Mouse (Mus musculus) stomach, embryonic 15.5 days (tissue): ENCODE measurements around the gene Cdc42ep2. TPM values are rescaled to one million over a fixed set of nuclear protein-coding genes. Genes with fewer than 3 reads are reported as not detected.

Experiments
- ATAC-seq: fragments of 200-750 bp; cut with Nextera tagmentation; 2 replicates; pipeline ENCODE4 v1.8.0; 2017; ENCODE audit warnings: low read depth, moderate number of reproducible peaks, moderate TSS enrichment; ENCODE audit not compliant: insufficient read depth, low FRiP score
- H3K27ac ChIP-seq: fragments of 300-500 bp; sonication (generic); 2 replicates; pipeline ENCODE4 v1.5.1; 2015; ENCODE audit warnings: mild to moderate bottlenecking, inconsistent platforms
- H3K27me3 ChIP-seq: fragments of 300-500 bp; sonication (generic); replicated peaks from 2 replicates; pipeline ENCODE4 v1.6.1; 2015; ENCODE audit warnings: inconsistent platforms
- H3K36me3 ChIP-seq: fragments of 300-500 bp; sonication (generic); 2 replicates; pipeline ENCODE4 v1.6.1; 2015; ENCODE audit warnings: inconsistent platforms
- H3K4me1 ChIP-seq: fragments of 300-500 bp; sonication (generic); 2 replicates; pipeline ENCODE4 v1.6.1; 2015; ENCODE audit warnings: inconsistent platforms
- H3K4me2 ChIP-seq: fragments of 300-500 bp; sonication (generic); 2 replicates; pipeline ENCODE4 v1.6.1; 2015; ENCODE audit warnings: mild to moderate bottlenecking, inconsistent platforms
- H3K4me3 ChIP-seq: fragments of 300-500 bp; sonication (generic); replicated peaks from 2 replicates; pipeline ENCODE4 v1.5.1; 2015; ENCODE audit warnings: inconsistent platforms
- H3K9ac ChIP-seq: fragments of 300-500 bp; sonication (generic); 2 replicates; pipeline ENCODE4 v1.6.1; 2015; ENCODE audit warnings: inconsistent platforms
- H3K9me3 ChIP-seq: fragments of 300-500 bp; sonication (generic); 2 replicates; pipeline ENCODE4 v1.6.1; 2016; ENCODE audit warnings: inconsistent platforms
- WGBS: fragments of 180-500 bp; shearing (Covaris S2); methylation state at CpG from one replicate; pipeline ENCODE4 v1.1.7; 2015; 5-methylcytosine and 5-hydroxymethylcytosine counted together
- polyA plus RNA-seq: library from polyadenylated mRNA; unstranded; fragments of >200 nt; fragmentation: Nextera tagmentation; extraction: Ambion mirVana; gene quantifications from 2 replicates; pipeline ENCODE4 v1.2.1, GENCODE M21; 2015

Cdc42ep2 gene
- polyA plus RNA-seq, 1 experiment from 2014 or later, result 11.0 TPM

- Histone ChIP-seq H3K4me2 (no peak overlapping the region), H3K27me3 (no peaks in the 10 kb centered on the region), H3K4me1 (peaks cover 38% of the 10 kb centered on the region), H3K27ac (no peak overlapping the region), H3K9me3 (no peaks in the 10 kb centered on the region), H3K4me3 (no peak overlapping the region), H3K9ac (no peak overlapping the region), H3K36me3 (no peaks in the 10 kb centered on the region)
- ATAC-seq, result no peak
- WGBS, result 67% methylated on average over 11 of the region's 11 CpGs
Observed at GRCm38 (mm10) chr19:5927026-5927425, 2.4 kb upstream of the Cdc42ep2 start.

GRCm38 (mm10) chr19:5925311-5925855, 767 bp upstream of the Cdc42ep2 start:
- H3K27ac ChIP-seq, result peak overlapping the region; percentile 80
- 0 out of 2 replicates have a peak overlapping the region, but pooled peaks have one; percentile 37 for H3K9ac ChIP-seq
- WGBS, result 29% methylated on average over 11 of the region's 11 CpGs
- peaks cover 42% of the 10 kb centered on the region for H3K4me1 ChIP-seq
- no peaks in the 10 kb centered on the region for H3K9me3 ChIP-seq
- no peaks in the 10 kb centered on the region for H3K36me3 ChIP-seq
- H3K4me2 ChIP-seq, result peak overlapping the region; percentile 86
- no peaks in the 10 kb centered on the region for H3K27me3 ChIP-seq
- no peak for ATAC-seq
- H3K4me3 ChIP-seq, result peak overlapping the region; percentile 58

GRCm38 (mm10) chr19:5923990-5924712, 465 bp downstream of the Cdc42ep2 start:
- WGBS, result under 1% methylated on average over 38 of the region's 38 CpGs
- Histone ChIP-seq H3K4me1 (peaks cover 31% of the 10 kb centered on the region), H3K9ac (peak overlapping the region; percentile 42; the same call in 1 of the 2 replicates)

GRCm38 (mm10) chr19:5922963-5923362, 1.7 kb downstream of the Cdc42ep2 start:
- 0 out of 2 replicates have a peak, but pooled peaks cover 4% of the 10 kb centered on the region for H3K36me3 ChIP-seq
- H3K27me3 ChIP-seq, result no peaks in the 10 kb centered on the region
- no peak for ATAC-seq
- H3K4me2 ChIP-seq, result peak overlapping the region; percentile 43
- peak overlapping the region; percentile 12 for H3K4me3 ChIP-seq
- peaks cover 26% of the 10 kb centered on the region for H3K4me1 ChIP-seq
- no peaks in the 10 kb centered on the region for H3K9me3 ChIP-seq
- 93% methylated on average over 3 of the region's 3 CpGs for WGBS
- no peak overlapping the region for H3K9ac ChIP-seq
- peak overlapping the region; percentile 40; the same call in 1 of the 2 replicates for H3K27ac ChIP-seq

More at GRCm38 (mm10) chr19:5923990-5924712, 465 bp downstream of the Cdc42ep2 start:
- peak overlapping the region; percentile 86 for H3K4me2 ChIP-seq
- peak overlapping the region; percentile 89 for H3K27ac ChIP-seq
- H3K4me3 ChIP-seq, result peak overlapping the region; percentile 58
- no peaks in the 10 kb centered on the region for H3K27me3 ChIP-seq
- H3K9me3 ChIP-seq, result no peaks in the 10 kb centered on the region
- peak; percentile 65 for ATAC-seq
- H3K36me3 ChIP-seq, result no peaks in the 10 kb centered on the region

- H3K4me1 ChIP-seq, result peaks cover 26% of the 10 kb centered on the region
- ATAC-seq, result peak; percentile 32; the same call in 1 of the 2 replicates
- no peaks in the 10 kb centered on the region for H3K27me3 ChIP-seq
- peak overlapping the region; percentile 40 for H3K27ac ChIP-seq
- H3K4me3 ChIP-seq, result peak overlapping the region; percentile 12
- 63% methylated on average over 15 of the region's 15 CpGs for WGBS
- H3K4me2 ChIP-seq, result peak overlapping the region; percentile 43
- no peak overlapping the region for H3K9ac ChIP-seq
- no peaks in the 10 kb centered on the region for H3K9me3 ChIP-seq
- 0 out of 2 replicates have a peak, but pooled peaks cover 10% of the 10 kb centered on the region for H3K36me3 ChIP-seq
Observed at GRCm38 (mm10) chr19:5922119-5922942, 2.3 kb downstream of the Cdc42ep2 start.

GRCm38 (mm10) chr19:5921715-5922114, 2.9 kb downstream of the Cdc42ep2 start:
- H3K4me2 ChIP-seq, result peak overlapping the region; percentile 43
- no peaks in the 10 kb centered on the region for H3K9me3 ChIP-seq
- H3K4me3 ChIP-seq, result no peak overlapping the region; the same call in 1 of the 2 replicates
- peaks cover 26% of the 10 kb centered on the region for H3K4me1 ChIP-seq
- H3K27ac ChIP-seq, result no peak overlapping the region
- no peak overlapping the region for H3K9ac ChIP-seq
- H3K27me3 ChIP-seq, result no peaks in the 10 kb centered on the region
- H3K36me3 ChIP-seq, result 0 out of 2 replicates have a peak, but pooled peaks cover 11% of the 10 kb centered on the region
- no peak for ATAC-seq
- 15% methylated on average over 9 of the region's 9 CpGs for WGBS

- Histone ChIP-seq H3K9me3 (no peaks in the 10 kb centered on the region), H3K36me3 (0 out of 2 replicates have a peak, but pooled peaks cover 9% of the 10 kb centered on the region), H3K4me3 (peak within 1 kb of the TSS; percentile 89), H3K27ac (peak within 1 kb of the TSS; percentile 84), H3K9ac (peak within 1 kb of the TSS; percentile 91), H3K4me1 (peaks cover 21% of the 10 kb centered on the region), H3K27me3 (no peaks in the 10 kb centered on the region), H3K4me2 (peak within 1 kb of the TSS; percentile 77)
- peak; percentile 25 for ATAC-seq
- WGBS, result 16% methylated on average over 13 of the region's 13 CpGs
Observed at GRCm38 (mm10) chr19:5913007-5913719, 11.5 kb downstream of the Cdc42ep2 start, which contains the start of gene Dpf2. Gene Dpf2, minus strand, starts transcription at chr19:5913010.

GRCm38 (mm10) chr19:5912103-5913006, 12.3 kb downstream of the Cdc42ep2 start:
- no peaks in the 10 kb centered on the region for H3K27me3 ChIP-seq
- H3K9ac ChIP-seq, result peak overlapping the region; percentile 91
- H3K4me3 ChIP-seq, result peak overlapping the region; percentile 89
- peak; percentile 98 for ATAC-seq
- no peaks in the 10 kb centered on the region for H3K9me3 ChIP-seq
- peaks cover 21% of the 10 kb centered on the region for H3K4me1 ChIP-seq
- H3K36me3 ChIP-seq, result 0 out of 2 replicates have a peak, but pooled peaks cover 1% of the 10 kb centered on the region
- WGBS, result under 1% methylated on average over 59 of the region's 59 CpGs
- peak overlapping the region; percentile 77 for H3K4me2 ChIP-seq
- peak overlapping the region; percentile 84 for H3K27ac ChIP-seq

GRCm38 (mm10) chr19:5911430-5912102, 13.1 kb downstream of the Cdc42ep2 start:
- Histone ChIP-seq H3K27me3 (no peaks in the 10 kb centered on the region), H3K9ac (peak overlapping the region; percentile 91), H3K9me3 (no peaks in the 10 kb centered on the region), H3K4me1 (peaks cover 21% of the 10 kb centered on the region), H3K36me3 (no peaks in the 10 kb centered on the region), H3K4me2 (peak overlapping the region; percentile 68), H3K4me3 (peak overlapping the region; percentile 89), H3K27ac (peak overlapping the region; percentile 84)
- ATAC-seq, result no peak
- WGBS, result 2% methylated on average over 14 of the region's 14 CpGs

- Histone ChIP-seq H3K9ac (no peak overlapping the region), H3K4me3 (peak overlapping the region; percentile 7; the same call in 1 of the 2 replicates), H3K4me1 (peaks cover 21% of the 10 kb centered on the region), H3K27me3 (no peaks in the 10 kb centered on the region), H3K27ac (0 out of 2 replicates have a peak overlapping the region, but pooled peaks have one; percentile 11), H3K9me3 (no peaks in the 10 kb centered on the region), H3K4me2 (peak overlapping the region; percentile 34), H3K36me3 (peaks cover 11% of the 10 kb centered on the region)
- ATAC-seq, result no peak
- WGBS, result 49% methylated on average over 6 of the region's 6 CpGs
Observed at GRCm38 (mm10) chr19:5910221-5910620, 14.4 kb downstream of the Cdc42ep2 start.
